Mouse (Mus musculus) ZHBTc4 (cell line): ENCODE data around the gene Sgk1.
A peak's percentile ranks its signal among the peaks of the same experiment; 100 is the strongest.

Source experiments
- DNase-seq: peaks from one replicate; pipeline ENCODE4 v3.0.0-alpha.2; 2011; ENCODE audit warnings: low read depth, low spot score

The Sgk1 gene

GRCm38 (mm10) chr10:21866504-21866903, 15.5 kb upstream of the Sgk1 start:
- peak; percentile 57 for DNase-seq

DNA sequence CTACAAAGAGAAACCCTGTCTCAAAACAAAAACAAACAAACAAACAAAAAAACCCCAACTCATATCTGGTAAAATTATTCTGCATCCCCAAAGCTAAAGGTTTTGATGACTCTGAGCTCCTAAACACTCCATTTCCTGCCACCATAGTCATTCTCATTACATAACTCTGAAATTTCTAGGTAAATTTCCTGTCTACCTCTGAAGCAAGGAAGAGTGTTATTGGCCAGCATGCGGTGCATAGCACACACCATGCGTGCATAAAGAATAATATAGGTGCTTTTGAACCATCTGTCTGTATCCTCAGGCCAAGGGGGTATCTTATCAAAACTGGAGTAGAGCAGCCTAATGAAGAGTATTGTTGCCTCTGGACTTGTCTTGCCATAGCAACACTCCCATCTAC, 13.8 kb upstream of the Sgk1 start:
- DNase-seq: no peak

DNA sequence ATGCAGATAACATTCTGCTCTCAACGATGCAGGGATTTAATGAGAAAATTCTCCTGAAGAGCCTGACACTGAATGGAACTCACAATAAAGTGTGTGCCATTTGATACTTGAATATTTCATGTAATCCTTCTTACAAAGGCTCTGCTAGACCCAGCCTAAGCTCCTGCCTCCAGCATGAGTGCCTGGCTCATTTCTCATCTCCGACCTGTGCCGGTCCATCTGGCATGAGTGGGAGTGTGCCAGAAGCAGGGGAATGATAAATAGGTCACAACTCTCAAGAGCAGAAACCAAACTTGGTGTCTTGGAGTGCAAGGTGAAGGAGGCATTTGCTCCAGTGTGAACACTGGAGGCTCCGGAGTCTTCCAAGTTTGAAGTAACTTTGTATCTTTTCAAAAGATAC, 13.4 kb upstream of the Sgk1 start:
- DNase-seq: no peak

DNA sequence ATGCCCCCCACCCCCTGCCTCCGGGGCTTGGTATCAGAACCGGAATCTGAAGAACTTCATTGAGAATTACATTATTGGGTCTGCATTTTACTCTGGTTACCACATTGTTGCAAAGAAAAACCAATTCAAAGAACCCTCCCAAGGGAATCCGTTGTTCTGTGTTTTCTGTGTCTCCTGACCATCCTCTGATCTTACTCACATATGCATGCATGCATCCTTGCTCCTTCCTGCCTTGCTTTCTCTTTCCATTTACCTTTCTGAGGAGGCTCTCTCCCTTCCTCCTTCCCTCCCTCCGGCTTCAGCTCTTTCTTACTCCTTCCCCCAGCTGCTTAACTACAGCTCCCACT, 174 bp upstream of the Sgk1 start:
- no peak for DNase-seq

GRCm38 (mm10) chr10:21883587-21883986, 1.6 kb downstream of the Sgk1 start:
- DNase-seq: peak; percentile 40

GRCm38 (mm10) chr10:21884534-21884933, 2.5 kb downstream of the Sgk1 start:
- DNase-seq: no peak

DNA sequence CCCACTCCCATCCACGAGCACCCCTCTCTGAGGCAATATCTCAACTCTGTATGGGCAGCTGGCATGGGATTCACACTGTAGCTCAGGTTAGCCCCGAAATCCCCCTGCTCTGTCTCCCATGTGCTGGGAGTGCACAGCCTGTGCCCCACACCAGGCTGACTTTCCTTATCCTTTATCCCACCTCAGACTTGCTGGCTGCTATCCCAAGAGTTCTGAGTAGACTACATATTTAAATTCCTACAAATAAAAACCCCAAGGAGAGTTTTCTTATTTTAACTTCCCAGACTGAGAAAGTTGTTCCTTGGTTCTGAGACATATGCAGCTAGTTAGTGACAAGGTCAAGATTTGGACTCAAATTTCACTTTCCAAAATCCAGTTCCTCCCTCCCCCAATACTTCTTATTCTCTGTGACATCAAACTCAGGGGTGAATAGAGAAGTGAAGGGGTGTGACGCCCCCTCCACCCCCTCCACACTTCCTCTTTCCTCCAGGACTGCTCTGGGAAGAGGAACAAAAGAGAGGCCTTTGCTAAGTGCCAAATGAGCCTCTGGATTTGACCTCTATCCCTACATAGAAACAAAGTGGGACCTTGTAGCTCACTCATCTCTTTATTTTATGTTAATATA, 7.3 kb downstream of the Sgk1 start:
- no peak for DNase-seq

GRCm38 (mm10) chr10:21890293-21890692, 8.3 kb downstream of the Sgk1 start:
- no peak for DNase-seq

GRCm38 (mm10) chr10:21891442-21891841, 9.5 kb downstream of the Sgk1 start:
- no peak for DNase-seq

GRCm38 (mm10) chr10:21892104-21892503, 10.1 kb downstream of the Sgk1 start:
- no peak for DNase-seq

DNA sequence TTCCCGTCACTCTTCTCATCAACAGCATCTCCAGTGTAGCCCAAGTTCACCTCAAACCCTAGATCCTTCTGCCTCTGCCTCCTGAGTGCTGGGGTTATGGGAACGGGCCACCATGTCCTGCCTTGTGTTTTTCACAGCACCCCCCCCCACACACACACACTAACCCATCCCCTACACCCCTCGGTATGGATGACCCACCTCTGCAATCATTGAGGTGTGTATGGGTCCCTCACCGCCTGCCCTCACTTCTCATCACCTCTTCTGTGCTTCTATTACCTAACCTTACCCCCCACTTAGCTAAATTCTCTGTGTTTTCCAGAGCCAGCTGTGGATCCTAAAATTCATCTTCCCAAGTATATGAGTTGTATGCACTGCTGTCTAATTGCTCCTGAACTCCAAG, 16.4 kb downstream of the Sgk1 start:
- no peak for DNase-seq

GRCm38 (mm10) chr10:21898851-21899250, 16.9 kb downstream of the Sgk1 start:
- peak; percentile 43 for DNase-seq

- no peak for DNase-seq
These were observed 17.4 kb downstream of the Sgk1 start for GRCm38 (mm10) chr10:21899397-21899796.

GRCm38 (mm10) chr10:21902152-21903140, 20.5 kb downstream of the Sgk1 start:
- DNase-seq: no peak

GRCm38 (mm10) chr10:21904151-21904550, 22.2 kb downstream of the Sgk1 start:
- DNase-seq: no peak

- DNase-seq: no peak
These were observed 23.6 kb downstream of the Sgk1 start for GRCm38 (mm10) chr10:21905616-21906015.

DNA sequence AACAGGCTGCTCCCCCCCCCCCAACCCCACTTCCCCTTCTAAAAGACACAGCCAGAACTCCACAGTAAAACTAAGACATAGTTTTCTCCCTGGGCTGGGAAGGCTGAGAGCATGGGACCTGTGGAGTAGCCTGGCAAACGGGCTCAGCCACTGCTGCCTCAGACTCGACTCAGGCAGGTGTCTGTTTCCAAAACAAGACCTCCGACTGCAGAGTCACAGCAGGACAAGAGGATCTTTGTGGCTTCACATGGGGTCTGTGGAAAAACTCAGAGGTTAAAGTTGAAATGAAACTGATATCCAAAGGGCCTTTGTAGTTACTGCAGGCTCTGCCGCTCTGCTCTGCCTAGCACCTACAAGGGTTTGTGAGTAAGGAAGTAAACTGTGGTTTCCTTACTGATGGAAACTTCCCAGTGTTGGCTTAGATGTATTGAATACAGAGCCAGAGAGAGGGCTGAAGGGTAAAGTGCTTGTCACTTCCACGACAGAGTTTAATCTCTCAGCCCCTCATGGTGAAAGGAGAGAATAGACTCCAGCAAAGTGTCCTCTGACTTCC, 25.0 kb downstream of the Sgk1 start:
- no peak for DNase-seq

- peak; percentile 30 for DNase-seq
These were observed 25.8 kb downstream of the Sgk1 start for GRCm38 (mm10) chr10:21907784-21908183.

- DNase-seq: peak; percentile 69
These were observed 26.7 kb downstream of the Sgk1 start for GRCm38 (mm10) chr10:21908686-21909085.

- DNase-seq: no peak
These were observed 28.4 kb downstream of the Sgk1 start for GRCm38 (mm10) chr10:21910334-21910733.

DNA sequence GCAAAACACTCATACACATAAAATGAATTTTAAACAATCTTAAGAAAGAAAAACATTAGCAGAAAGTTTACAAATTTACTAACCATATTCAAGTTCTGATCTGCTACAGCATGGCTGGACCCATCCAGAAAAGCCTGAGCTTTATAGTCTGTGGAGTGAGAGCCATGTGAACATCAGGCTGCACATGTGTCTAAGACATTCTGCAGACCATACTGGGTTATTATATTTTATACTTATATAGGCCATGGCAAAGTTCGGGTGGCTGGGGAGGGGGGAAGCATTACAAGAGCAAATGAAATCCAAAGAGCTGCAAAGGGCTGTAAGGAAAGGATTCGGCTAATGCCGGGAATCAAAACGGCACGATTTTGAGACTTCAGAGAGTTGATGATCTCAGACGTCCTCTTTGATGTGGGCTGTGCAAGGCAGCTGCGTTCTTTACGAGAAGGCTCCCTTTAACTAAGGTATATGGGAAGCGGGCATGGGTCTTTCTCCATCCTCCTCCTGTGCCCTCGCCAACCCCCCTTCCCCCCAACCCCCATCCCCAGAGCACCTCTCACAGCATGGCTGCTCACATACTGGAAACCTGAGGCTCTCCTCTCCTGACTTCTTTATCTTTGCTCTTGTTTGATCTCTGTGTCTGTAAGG, 29.4 kb downstream of the Sgk1 start:
- no peak for DNase-seq

- DNase-seq: no peak
These were observed 32.8 kb downstream of the Sgk1 start for GRCm38 (mm10) chr10:21914751-21915150.
